Mouse (Mus musculus): ENCODE data around the gene Arid3b. TPM values are rescaled to one million over a fixed set of nuclear protein-coding genes. Genes with fewer than 3 reads are reported as not detected.

The Arid3b gene
- polyA plus RNA-seq, 1 experiment from 2014 or later = 7.2 TPM

GRCm38 (mm10) chr9:57750901-57751300, 85.7 kb downstream of the Arid3b start:
- Histone ChIP-seq H3K27me3 (ENCODE audit: control insufficient read depth, insufficient read depth, low read length) (no peaks in the 10 kb centered on the region), H3K4me3 (ENCODE audit: low read length) (no peak overlapping the region), H3K4me2 (replicated peaks; ENCODE audit: low read depth, low read length) (no peak overlapping the region), H3K9ac (ENCODE audit: low read depth, low read length) (no peak overlapping the region), H3K27ac (ENCODE audit: low read depth, low read length) (no peak overlapping the region), H3K4me1 (ENCODE audit: control insufficient read depth, insufficient read depth, low read length) (no peaks in the 10 kb centered on the region), H3K9me3 (ENCODE audit: control insufficient read depth, low read length) (no peaks in the 10 kb centered on the region), H3K36me3 (ENCODE audit: control insufficient read depth, insufficient read depth, low read length) (peaks cover 99% of the 10 kb centered on the region)
- 92% methylated on average over 7 of the region's 7 CpGs for WGBS
- no peak for ATAC-seq (ENCODE audit: low FRiP score, low TSS enrichment)

GRCm38 (mm10) chr9:57748831-57749230, 87.8 kb downstream of the Arid3b start:
- ATAC-seq (ENCODE audit: low FRiP score, low TSS enrichment) = no peak
- Histone ChIP-seq H3K36me3 (ENCODE audit: control insufficient read depth, insufficient read depth, low read length) (peaks cover 94% of the 10 kb centered on the region), H3K27ac (ENCODE audit: low read depth, low read length) (no peak overlapping the region), H3K9me3 (ENCODE audit: control insufficient read depth, low read length) (no peaks in the 10 kb centered on the region), H3K27me3 (ENCODE audit: control insufficient read depth, insufficient read depth, low read length) (no peaks in the 10 kb centered on the region), H3K4me3 (ENCODE audit: low read length) (no peak overlapping the region), H3K4me1 (ENCODE audit: control insufficient read depth, insufficient read depth, low read length) (no peaks in the 10 kb centered on the region), H3K4me2 (replicated peaks; ENCODE audit: low read depth, low read length) (no peak overlapping the region), H3K9ac (ENCODE audit: low read depth, low read length) (no peak overlapping the region)
- WGBS = 79% methylated on average over 1 of the region's 1 CpGs

GRCm38 (mm10) chr9:57748137-57748536, 88.5 kb downstream of the Arid3b start:
- H3K27ac ChIP-seq (ENCODE audit: low read depth, low read length) = no peak overlapping the region
- WGBS = 91% methylated on average over 6 of the region's 6 CpGs
- no peak overlapping the region for H3K4me3 ChIP-seq (ENCODE audit: low read length)
- H3K36me3 ChIP-seq (ENCODE audit: control insufficient read depth, insufficient read depth, low read length) = peaks cover 87% of the 10 kb centered on the region
- no peaks in the 10 kb centered on the region for H3K27me3 ChIP-seq (ENCODE audit: control insufficient read depth, insufficient read depth, low read length)
- no peaks in the 10 kb centered on the region for H3K9me3 ChIP-seq (ENCODE audit: control insufficient read depth, low read length)
- H3K4me2 ChIP-seq (replicated peaks; ENCODE audit: low read depth, low read length) = no peak overlapping the region
- no peak overlapping the region for H3K9ac ChIP-seq (ENCODE audit: low read depth, low read length)
- no peak for ATAC-seq (ENCODE audit: low FRiP score, low TSS enrichment)
- no peaks in the 10 kb centered on the region for H3K4me1 ChIP-seq (ENCODE audit: control insufficient read depth, insufficient read depth, low read length)

DNA sequence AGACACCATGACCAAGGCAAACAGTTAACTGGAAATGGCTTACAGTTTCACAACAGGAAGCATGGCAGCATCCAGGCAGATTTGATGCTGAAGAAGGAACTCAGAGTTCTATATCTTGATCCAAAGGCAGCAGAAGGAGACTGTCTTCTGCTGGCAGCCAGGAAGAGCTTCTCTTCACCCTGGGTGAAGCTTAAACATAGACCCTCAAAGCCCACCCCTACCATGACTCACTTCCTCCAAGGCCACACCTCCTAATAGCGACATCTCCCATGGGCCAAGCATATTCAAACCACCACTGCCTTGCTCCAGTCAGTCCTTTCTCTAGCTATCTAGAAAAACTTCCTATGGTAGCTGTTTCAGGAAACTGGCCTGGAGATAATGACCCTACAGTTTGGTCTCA, 89.5 kb downstream of the Arid3b start:
- no peaks in the 10 kb centered on the region for H3K4me1 ChIP-seq (ENCODE audit: control insufficient read depth, insufficient read depth, low read length)
- H3K27me3 ChIP-seq (ENCODE audit: control insufficient read depth, insufficient read depth, low read length) = no peaks in the 10 kb centered on the region
- H3K9ac ChIP-seq (ENCODE audit: low read depth, low read length) = no peak overlapping the region
- H3K27ac ChIP-seq (ENCODE audit: low read depth, low read length) = no peak overlapping the region
- H3K9me3 ChIP-seq (ENCODE audit: control insufficient read depth, low read length) = no peaks in the 10 kb centered on the region
- no peak overlapping the region for H3K4me3 ChIP-seq (ENCODE audit: low read length)
- H3K4me2 ChIP-seq (replicated peaks; ENCODE audit: low read depth, low read length) = no peak overlapping the region
- no peak for ATAC-seq (ENCODE audit: low FRiP score, low TSS enrichment)
- peaks cover 81% of the 10 kb centered on the region for H3K36me3 ChIP-seq (ENCODE audit: control insufficient read depth, insufficient read depth, low read length)
- 74% methylated on average over 1 of the region's 1 CpGs for WGBS

- Histone ChIP-seq H3K27me3 (ENCODE audit: control insufficient read depth, insufficient read depth, low read length) (no peaks in the 10 kb centered on the region), H3K36me3 (ENCODE audit: control insufficient read depth, insufficient read depth, low read length) (peaks cover 77% of the 10 kb centered on the region), H3K27ac (ENCODE audit: low read depth, low read length) (no peak overlapping the region), H3K4me2 (replicated peaks; ENCODE audit: low read depth, low read length) (no peak overlapping the region), H3K4me3 (ENCODE audit: low read length) (no peak overlapping the region), H3K4me1 (ENCODE audit: control insufficient read depth, insufficient read depth, low read length) (no peaks in the 10 kb centered on the region), H3K9ac (ENCODE audit: low read depth, low read length) (no peak overlapping the region), H3K9me3 (ENCODE audit: control insufficient read depth, low read length) (no peaks in the 10 kb centered on the region)
- 74% methylated on average over 3 of the region's 3 CpGs for WGBS
- no peak for ATAC-seq (ENCODE audit: low FRiP score, low TSS enrichment)
Measured at GRCm38 (mm10) chr9:57744462-57745091, 92.0 kb downstream of the Arid3b start.

Other genes with a start within 250 kb of the Arid3b start
- gene Ulk3, start 247.3 kb downstream of the Arid3b start, polyA plus RNA-seq (2014; fragmentation: Nextera tagmentation; extraction: Ambion mirVana) = 5.4 and 13.7 TPM in 2 replicates
- not detected in 2 replicates for gene Cplx3, start 230.5 kb downstream of the Arid3b start, polyA plus RNA-seq (2014; fragmentation: Nextera tagmentation; extraction: Ambion mirVana)
- not detected in 2 replicates for gene Lman1l, start 216.0 kb downstream of the Arid3b start, polyA plus RNA-seq (2014; fragmentation: Nextera tagmentation; extraction: Ambion mirVana)
- 24.3 and 26.1 TPM in 2 replicates for gene Csk, start 183.2 kb downstream of the Arid3b start, polyA plus RNA-seq (2014; fragmentation: Nextera tagmentation; extraction: Ambion mirVana)
- not detected in 2 replicates for gene Cyp1a2, start 153.1 kb downstream of the Arid3b start, polyA plus RNA-seq (2014; fragmentation: Nextera tagmentation; extraction: Ambion mirVana)
- gene Cyp1a1, start 148.9 kb downstream of the Arid3b start, polyA plus RNA-seq (2014; fragmentation: Nextera tagmentation; extraction: Ambion mirVana) = 0.08 and 0.11 TPM in 2 replicates
- 20.7 and 24.1 TPM in 2 replicates for gene Edc3, start 128.3 kb downstream of the Arid3b start, polyA plus RNA-seq (2014; fragmentation: Nextera tagmentation; extraction: Ambion mirVana)
- 61.0 and 69.3 TPM in 2 replicates for gene Clk3, start 70.9 kb downstream of the Arid3b start, polyA plus RNA-seq (2014; fragmentation: Nextera tagmentation; extraction: Ambion mirVana)
- gene Ubl7, start 74.2 kb upstream of the Arid3b start, polyA plus RNA-seq (2014; fragmentation: Nextera tagmentation; extraction: Ambion mirVana) = 106 and 108 TPM in 2 replicates
- 0.93 TPM in 2 replicates for gene Sema7a, start 103.3 kb upstream of the Arid3b start, polyA plus RNA-seq (2014; fragmentation: Nextera tagmentation; extraction: Ambion mirVana)
- gene Cyp11a1, start 169.6 kb upstream of the Arid3b start, polyA plus RNA-seq (2014; fragmentation: Nextera tagmentation; extraction: Ambion mirVana) = 0.47 and 0.87 TPM in 2 replicates
- 25.7 and 39.2 TPM in 2 replicates for gene Stra6, start 227.0 kb upstream of the Arid3b start, polyA plus RNA-seq (2014; fragmentation: Nextera tagmentation; extraction: Ambion mirVana)